Mouse (Mus musculus) lung, adult 2 months (tissue): ENCODE measurements at regions not wholly inside any gene's neighbourhood (a gene's known extent, or its start where the extent isn't known, plus 50 kb on each side); places are given as distances from the start of the nearest gene placed in this dataset.

Experiments
- CTCF ChIP-seq: fragments of 200-500 bp; IDR thresholded peaks from 2 replicates; pipeline ENCODE4 v1.5.1; 2011; ENCODE audit warnings: mild to moderate bottlenecking, low read length, control low read depth; ENCODE audit not compliant: insufficient read depth
- POLR2A ChIP-seq: fragments of 200-500 bp; IDR thresholded peaks from 2 replicates; pipeline ENCODE4 v1.6.1; 2011; ENCODE audit warnings: low read depth, mild to moderate bottlenecking, control low read depth, low read length, borderline replicate concordance; ENCODE audit errors: extremely low read depth

GRCm38 (mm10) chr10:124208317-124208716 lies 944.5 kb downstream of the Fam19a2 start:
- no peak for TF ChIP-seq CTCF
- no peak for TF ChIP-seq POLR2A
